Mouse (Mus musculus) brain, embryonic 14.5 days (tissue): ENCODE measurements around the gene Msh4. TPM values are rescaled to one million over a fixed set of nuclear protein-coding genes. Genes with fewer than 3 reads are reported as not detected.

Experiments used
- DNase-seq: peaks from one replicate; pipeline ENCODE4 v3.0.0-alpha.2; 2011; ENCODE audit warnings: low read depth
- CTCF ChIP-seq: fragments of 200-500 bp; IDR thresholded peaks from 2 replicates; pipeline ENCODE4 v1.5.1; 2012; ENCODE audit warnings: inconsistent platforms, mild to moderate bottlenecking, moderate library complexity, borderline replicate concordance; ENCODE audit not compliant: insufficient read depth, insufficient read length; ENCODE audit errors: extremely low read depth
- POLR2A ChIP-seq: fragments of 200-500 bp; IDR thresholded peaks from 2 replicates; pipeline ENCODE4 v1.6.1; 2012; ENCODE audit warnings: mild to moderate bottlenecking, inconsistent platforms, borderline replicate concordance; ENCODE audit not compliant: poor library complexity, insufficient read depth, insufficient read length, severe bottlenecking; ENCODE audit errors: extremely low read depth
- polyA plus RNA-seq: library from polyadenylated mRNA; depleted of rRNA; stranded (reverse); fragments of >200 nt; gene quantifications from 2 replicates; pipeline ENCODE4 v1.2.3, GENCODE M21; 2012; rRNA removed

The Msh4 gene
- 0.11 and 0.22 TPM in 2 replicates for polyA plus RNA-seq

DNA sequence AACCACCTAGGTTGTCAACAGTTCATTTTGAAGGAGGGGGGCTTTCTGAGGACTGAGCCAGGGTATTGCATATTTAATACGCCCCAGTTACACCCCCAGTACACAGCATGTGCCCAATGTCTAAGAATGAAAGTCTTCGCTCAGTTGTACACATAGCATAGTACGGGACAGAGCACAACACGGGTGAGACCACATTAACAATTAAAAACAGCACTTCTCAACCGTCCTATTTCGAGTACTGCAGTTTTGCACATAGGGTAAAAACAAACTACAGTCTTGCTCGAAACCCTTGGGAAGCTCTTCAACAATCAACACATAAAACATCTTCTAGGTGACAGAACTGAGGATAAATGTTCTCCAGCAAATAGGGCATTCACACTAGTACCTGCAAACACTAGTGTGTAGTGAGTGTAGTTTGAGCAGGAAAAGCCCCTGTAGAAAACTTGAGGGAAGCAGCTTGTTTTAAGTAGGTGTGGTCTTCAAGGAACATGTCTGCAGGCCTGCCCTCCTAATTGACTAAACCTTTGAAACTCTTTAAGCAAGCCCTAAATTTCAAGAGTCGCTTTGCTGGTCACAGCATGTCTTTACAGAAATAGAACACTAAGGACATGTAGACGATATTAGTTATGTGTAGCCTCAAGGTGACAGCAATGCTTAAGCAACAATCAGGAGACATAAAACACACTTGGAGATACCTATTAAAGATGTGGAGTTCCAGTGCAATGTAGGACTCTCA lies at the start of gene Msh4:
Gene Msh4 (minus strand): TSS at position 3 of the 736 bp plus-strand sequence.
- no peak for TF ChIP-seq POLR2A
- no peak for TF ChIP-seq CTCF

DNA sequence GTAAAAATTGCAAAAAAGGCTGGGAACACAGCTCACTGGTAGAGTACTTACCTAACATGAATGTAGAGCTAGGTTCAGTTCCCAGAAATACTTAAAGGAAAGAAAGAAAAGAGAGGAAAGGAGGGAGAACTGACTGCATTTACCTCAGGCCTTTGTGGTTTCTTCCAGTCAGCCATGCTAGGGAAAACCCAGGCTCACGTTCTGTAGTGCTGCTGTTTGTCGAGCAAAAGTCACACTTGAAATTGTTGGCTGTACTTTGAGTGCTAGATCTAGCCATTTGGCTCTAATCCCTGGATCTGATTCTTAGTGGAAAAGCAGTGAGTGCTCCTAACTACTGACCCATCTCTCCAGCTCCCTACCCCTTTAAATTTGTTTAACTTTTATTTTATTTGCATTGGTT lies 42.2 kb upstream of the Msh4 start:
- DNase-seq, result no peak
- TF ChIP-seq CTCF, result no peak
- no peak for TF ChIP-seq POLR2A

More for the DNA sequence above, at the start of gene Msh4:
- no peak for DNase-seq

DNA sequence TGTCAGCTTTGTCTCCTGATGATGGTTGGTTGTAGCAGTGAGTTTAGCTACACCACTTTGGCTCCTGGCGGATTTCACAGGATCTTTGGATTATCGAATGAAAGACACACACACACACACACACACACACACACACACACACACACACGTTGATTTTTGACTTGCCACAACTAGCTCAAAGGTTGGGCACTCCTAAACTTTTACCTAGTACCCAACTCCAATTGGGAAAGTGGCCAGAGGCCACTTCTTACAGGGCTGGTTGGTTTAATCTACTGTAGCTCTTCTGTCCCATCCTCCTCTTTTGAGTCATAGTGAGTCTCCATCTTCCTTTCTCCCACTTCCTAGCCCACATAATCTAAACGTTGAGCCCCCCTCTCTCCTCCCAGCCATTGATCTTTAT lies 41.3 kb upstream of the Msh4 start:
- no peak for DNase-seq
- TF ChIP-seq CTCF, result no peak

DNA sequence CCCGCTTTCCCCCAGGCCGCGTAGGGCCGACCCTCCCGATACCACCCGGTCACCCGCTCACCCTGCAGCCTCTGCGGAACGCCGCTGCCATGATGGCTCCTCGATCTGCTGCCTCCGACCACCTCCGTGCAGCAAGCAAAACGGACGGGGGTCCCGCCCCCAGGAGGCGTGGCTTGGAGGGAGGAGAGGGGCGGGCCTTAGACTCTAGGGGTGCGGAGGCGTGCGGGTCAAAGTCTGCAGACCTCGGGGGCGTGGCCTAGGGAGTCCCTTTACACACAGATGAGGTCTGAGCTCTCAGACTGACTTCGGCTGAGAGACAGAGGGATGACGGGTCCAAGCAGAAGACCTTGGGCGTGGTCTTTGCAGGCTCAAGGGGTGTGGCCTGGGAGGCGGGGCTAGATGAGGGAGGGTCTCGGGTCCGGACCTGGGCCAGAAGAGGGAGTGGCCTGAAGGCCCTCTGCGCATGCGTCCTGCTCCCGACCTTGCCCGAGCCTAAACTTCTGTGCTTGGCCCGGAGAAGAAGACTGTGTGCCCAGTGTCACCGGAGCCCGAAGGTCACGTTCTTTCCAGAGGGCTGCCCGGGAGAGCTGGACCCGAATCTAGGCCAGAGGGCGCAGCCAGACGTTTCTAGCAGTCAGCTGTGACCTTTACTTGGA lies 38.5 kb upstream of the Msh4 start, which contains the start of gene Acadm:
Gene Acadm (minus strand): TSS at position 298 of the 656 bp plus-strand sequence.
- DNase-seq, result peak; percentile 98
- TF ChIP-seq CTCF, result no peak
- TF ChIP-seq POLR2A, result peak; percentile 48; the same call in 1 of the 2 replicates

DNA sequence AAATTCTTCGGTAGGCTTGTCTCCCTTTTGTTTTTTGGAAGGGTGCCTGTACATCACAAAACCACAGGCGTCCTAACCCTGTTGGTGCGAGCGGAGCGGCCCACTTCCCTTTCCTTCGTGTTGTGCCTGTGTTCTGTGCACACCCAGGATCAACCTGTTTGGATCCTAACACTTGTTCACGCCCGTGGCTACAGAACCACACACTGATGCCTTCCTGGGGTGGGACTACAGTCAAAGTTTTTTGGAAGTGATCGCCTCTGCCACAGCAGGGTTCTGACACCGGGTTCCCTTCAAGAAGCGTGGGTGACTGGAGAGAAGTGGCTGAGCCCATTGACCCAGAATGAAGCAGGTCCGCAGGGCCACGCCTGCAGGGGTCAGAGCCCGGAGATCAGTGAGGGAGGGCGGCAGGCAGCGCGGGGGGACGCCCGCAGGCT lies 38.0 kb upstream of the Msh4 start:
- DNase-seq, result no peak
- TF ChIP-seq CTCF (no peak), POLR2A (no peak)

DNA sequence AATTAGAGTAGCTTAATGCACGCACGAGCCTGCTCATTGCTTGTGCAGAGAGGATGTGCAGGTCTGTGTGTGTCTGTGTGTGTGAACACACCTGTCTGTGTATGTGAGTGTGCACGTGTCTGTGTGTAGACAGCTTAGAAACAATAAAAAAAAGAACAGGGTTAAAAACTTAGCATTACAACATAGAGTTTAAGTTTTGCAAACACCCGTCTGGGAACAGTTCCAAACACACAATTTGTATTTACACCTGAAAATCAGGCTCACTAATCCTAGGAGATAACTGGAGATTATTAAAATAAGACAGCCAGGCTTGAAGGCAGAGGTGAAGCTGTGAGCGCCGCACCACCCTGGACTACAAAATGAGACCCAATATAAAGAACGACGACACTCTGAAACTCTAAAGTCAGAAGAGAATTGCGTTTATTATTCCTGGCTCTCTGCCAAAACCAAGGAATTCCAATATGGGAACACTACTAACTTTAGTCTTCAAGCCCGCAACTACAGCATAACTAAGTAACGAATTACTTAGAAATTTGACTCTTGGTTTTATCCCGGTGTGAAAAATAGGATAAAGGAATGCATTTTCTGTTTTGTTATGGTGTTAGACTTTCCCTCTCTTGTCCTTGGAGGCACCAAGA lies 37.2 kb upstream of the Msh4 start:
- no peak for TF ChIP-seq POLR2A
- no peak for TF ChIP-seq CTCF
- DNase-seq, result peak; percentile 59

DNA sequence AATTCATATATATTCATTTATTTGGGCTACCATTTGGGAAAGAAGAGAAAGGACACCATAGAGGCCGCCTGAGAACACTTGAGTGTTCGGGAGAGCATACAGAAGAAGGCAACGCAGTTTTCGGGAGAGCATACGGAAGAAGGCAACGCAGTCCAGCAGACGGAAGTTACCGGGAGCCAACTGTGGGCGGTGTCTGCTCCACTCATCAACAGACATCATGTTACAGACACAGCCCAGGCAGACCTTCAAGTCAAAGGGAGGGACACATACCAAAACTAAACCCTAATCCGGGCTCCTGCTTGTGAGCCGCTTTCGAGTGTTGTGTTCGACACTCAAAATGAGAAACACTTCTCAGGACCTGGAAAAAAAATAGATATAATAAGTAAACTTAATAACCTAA lies 35.7 kb upstream of the Msh4 start:
- TF ChIP-seq CTCF (no peak), POLR2A (no peak)

DNA sequence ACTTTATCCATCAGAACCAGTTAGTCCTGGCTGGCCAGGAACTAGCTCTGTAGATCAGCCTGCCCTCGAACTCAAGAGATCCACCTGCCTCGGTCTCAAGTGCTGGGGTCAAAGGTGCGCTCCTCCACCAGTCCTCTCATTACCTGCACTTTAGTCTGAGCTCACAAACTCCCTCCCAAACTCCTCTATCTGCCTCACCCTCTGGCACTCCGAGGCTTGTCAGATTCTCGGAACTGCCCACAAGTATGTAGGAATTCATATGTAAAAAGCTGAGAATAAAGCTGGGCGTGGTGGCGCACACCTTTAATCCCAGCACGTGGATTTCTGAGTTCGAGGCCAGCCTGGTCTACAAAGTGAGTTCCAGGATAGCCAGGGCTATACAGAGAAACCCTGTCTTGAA lies 34.5 kb upstream of the Msh4 start:
- TF ChIP-seq POLR2A (no peak), CTCF (no peak)
- no peak for DNase-seq

More for the DNA sequence above, 35.7 kb upstream of the Msh4 start:
- no peak for DNase-seq

DNA sequence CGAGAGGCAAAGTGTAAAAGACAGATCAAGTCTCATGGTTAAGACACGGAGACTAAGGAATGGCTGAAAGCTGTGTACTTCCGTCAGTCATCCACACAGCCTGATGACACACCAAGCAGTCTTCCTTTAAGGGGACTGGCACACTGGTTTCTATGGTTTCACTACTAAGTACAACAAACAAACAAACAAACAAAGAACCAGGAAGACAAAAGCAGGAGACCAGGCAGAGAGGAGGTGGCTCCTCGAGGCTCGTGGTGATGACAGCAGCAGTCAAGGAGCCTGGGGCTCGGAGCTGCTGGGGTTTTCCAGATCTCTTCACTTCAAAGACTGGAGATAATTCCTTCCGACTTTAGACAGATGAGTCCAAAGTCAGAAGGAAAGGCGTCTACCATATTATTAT lies 34.1 kb upstream of the Msh4 start:
- no peak for DNase-seq
- no peak for TF ChIP-seq POLR2A
- TF ChIP-seq CTCF, result no peak

DNA sequence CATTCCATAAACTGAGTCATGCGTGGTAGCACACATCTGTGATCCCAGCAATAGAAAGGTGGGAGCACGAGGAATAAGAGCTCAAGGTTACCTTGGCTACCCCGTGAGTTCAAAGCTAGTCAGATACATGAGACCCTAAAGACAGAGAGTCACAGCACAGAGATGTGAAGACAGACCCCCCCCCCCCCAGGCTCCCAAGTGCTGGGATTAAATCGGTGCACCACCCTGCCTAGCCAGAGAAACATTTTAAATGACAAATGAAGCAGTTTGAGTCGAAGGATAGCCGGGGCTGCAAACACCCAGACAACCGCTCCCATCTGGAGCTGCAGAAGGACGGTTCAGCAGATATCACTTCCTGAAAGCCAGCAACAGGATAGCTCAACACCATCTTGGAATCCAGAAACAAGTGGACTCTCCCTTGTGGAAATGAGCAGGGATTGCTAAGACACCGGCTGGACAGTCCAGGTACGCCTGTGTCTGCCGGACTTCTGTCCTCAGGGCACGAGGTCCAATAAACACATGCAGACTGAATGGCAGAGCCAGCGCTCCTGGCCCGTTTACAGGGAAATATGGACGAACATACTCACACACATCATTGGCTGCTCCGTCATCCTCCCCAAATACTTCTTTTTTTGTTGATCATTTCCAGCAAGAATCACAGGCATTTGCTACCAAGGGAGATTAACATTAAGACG lies 31.3 kb upstream of the Msh4 start:
- no peak for TF ChIP-seq CTCF
- TF ChIP-seq POLR2A, result no peak
- no peak for DNase-seq

DNA sequence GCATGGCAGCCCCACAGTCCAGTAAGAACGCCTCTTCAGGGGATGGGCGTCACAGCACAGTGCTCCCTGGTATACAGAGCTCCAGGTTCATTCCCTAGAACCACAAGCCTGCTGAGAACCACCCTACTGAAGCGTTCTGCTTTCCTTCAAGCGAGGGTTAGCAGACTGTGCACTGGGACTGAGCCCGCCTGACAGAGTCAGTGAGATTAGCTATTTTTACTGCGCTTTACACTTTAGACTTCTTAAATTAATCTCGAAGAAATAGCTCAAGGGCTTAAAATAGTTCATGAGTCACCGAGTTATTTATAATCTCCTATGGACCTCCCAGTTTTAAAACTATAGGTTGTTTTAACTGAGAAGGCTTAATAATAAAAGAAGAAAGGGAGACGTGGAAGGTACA lies 29.9 kb upstream of the Msh4 start:
- no peak for DNase-seq
- TF ChIP-seq CTCF (no peak), POLR2A (no peak)
